Mouse (Mus musculus): ENCODE data around the gene Gstp2. TPM values are rescaled to one million over a fixed set of nuclear protein-coding genes. Genes with fewer than 3 reads are reported as not detected.

Gstp2 gene
- 1 to 10 TPM; 5.9 to 8.4 TPM for total RNA-seq (2023)

DNA sequence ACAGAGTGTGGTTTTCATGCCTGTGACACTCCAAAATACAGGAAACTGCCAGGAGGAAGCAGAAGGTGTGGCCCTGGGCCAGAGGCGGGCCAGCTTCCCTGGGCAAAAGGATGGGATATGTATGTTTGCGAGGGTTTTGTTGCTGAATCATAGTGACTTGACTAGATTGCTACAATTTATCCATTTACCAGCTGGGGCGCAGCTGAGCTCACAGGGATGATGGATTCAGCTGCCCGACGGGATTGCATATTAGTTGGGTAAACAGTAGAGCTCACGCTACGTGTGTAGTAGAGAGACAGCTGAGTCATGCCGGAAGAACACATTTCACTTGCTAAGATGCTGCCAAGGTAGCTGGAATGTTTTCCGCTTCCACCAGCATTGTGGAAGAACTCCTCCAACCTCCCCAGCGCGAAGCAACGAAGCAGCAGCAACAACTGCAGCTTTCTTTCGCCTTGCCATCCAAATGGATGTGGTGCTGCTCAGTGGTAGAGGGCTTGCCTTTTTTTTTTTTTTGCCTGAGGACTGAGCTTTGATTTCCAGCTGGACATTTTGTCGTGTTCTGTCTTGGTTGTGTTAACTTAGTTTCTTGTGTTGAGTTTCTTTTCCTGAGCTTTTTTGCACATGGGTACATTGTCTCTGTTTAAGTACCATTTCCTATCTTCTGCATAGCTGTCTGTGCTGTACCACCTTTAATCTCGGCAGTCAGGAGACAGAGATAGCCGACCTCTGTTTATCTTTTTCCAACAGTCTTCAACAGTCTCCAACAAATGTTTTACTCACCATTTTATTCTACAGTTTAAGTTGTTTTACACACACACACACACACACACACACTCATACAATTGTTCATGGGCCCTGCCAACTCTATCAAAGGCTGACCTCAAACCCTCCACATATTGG is at the start of gene Gstp2:
TSS of gene Gstp2 (minus strand) at position 58 of the 900 bp plus-strand sequence.

DNA sequence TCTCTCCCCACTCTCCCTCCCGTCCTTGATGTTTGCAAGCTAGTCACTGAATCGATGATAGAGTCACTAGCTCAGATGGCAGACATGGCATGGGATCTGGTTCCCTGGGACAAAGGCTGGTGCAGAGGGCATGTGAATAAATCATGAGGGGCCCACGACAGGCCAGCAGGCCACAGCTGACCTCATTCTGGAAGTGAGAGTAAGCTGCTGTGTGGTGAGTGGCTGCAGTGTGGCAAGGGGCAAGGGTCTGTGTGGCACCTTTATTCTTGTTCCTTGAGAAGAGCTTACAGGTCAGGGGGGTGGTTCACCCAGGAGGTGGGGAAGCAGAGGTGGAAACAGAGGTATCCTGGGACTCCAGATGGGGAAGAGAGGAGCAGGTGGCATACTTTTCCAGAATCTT is 35.6 kb upstream of the Gstp2 start, which contains the start of gene Cabp2:
TSS of gene Cabp2 (plus strand) at position 185 of the 400 bp plus-strand sequence.

DNA sequence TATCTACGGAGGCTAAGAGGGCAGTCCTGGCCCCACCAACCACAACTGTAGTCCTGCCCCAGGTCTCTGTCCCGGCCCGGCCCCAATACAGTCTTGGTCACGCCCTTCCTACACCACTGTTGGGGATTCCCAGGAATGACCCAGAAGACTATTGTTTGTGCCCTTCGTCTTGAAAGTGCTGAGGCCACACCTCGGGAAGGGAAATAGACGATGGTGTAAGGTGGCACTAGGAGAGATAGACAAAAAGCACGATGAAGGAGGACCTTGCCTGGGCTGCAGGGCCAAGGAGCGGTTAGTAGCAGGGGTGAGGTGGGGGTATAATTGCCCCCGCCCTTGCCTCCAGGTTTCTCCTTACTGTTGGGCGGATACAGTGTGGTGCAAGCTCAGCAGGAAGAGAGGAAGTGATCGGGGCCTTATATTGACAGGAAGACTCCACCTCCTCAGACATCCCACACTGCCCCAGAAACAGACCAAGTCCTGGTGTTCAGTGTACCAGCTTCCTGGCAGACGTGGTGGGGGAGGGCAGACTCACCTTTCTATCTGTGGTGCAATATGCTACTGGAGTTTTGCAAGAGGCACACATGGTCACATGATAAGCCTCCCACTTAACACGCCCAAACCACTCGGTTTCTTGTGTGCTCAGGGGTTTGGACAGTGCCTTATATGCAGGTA is 13.4 kb upstream of the Gstp2 start, which contains the start of gene Gstp3:
TSS of gene Gstp3 (minus strand) at position 501 of the 672 bp plus-strand sequence.

DNA sequence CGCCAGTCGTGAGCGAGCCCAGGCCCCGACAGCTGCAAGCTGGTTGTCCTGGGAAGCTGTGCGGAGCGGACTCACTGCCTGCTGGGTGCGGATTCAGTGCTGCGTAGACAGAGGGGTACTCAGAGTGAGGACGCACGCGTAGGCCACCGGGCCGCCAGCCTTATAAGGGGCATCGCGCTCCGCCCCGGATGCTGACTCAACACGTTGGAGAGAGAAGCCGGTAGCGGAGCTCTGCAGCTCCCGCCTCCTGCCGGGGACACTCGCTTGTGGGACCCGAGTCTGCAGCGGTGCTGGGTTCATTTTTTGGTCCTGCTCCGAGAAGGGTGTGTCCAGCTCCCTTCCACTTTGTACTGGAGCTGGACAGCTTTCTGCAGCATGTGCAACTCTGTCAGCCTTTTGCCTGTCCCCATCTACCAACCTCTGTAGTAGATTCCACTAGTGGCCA is 8.0 kb downstream of the Gstp2 start, which contains the start of gene Gstp1:
TSS of gene Gstp1 (minus strand) at position 198 of the 445 bp plus-strand sequence.

DNA sequence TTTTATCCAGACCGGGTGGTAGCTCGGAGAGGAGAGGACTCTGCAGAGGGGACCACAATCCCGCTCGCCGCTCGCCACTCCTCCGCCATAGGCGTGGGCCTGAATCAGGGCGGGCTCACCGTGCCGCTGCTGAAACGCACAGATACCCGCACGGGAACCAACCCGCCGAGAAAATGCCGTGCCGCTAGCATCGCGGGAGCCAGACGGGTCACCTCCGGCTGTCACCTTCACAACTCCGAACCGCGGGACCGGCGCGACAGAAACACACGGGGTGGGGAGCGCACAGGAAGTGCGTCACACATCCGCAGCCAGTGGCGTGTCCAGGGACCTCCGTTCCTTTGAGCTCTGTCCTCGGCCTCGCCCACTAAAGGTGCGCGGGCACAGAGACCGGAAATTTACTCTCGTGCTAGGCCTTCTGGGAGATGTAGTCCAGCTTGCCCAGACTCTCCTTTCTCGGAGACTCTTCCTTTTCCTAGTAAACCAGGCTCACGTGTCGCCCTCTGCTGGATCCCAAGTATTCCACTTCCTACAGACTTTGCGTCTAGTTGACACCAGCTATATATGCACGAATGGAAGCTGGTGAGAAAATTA is 33.3 kb downstream of the Gstp2 start, which contains the start of gene Ndufv1:
TSS of gene Ndufv1 (minus strand) at position 375 of the 591 bp plus-strand sequence.

DNA sequence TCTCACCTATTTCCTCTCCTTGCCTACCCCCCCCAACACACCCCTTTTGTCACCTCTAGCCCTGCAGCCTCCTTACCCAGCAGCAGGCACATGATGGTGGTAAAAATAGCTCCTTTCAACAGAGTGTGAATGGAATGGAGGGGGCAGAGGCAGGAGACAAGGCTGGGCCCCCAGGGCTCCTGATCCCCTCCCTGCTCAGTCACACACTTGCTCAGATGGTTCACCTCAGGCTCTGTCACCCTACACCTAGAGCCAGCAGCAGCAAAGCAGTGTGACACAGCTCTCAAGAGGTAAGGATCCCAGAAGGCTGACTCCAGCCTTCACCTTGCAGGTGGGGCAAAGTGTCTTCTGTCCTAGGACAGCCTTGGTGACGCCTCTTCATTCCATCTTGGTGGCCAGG is 42.7 kb downstream of the Gstp2 start, which contains the start of gene Doc2g:
TSS of gene Doc2g (plus strand) at position 202 of the 400 bp plus-strand sequence.

DNA sequence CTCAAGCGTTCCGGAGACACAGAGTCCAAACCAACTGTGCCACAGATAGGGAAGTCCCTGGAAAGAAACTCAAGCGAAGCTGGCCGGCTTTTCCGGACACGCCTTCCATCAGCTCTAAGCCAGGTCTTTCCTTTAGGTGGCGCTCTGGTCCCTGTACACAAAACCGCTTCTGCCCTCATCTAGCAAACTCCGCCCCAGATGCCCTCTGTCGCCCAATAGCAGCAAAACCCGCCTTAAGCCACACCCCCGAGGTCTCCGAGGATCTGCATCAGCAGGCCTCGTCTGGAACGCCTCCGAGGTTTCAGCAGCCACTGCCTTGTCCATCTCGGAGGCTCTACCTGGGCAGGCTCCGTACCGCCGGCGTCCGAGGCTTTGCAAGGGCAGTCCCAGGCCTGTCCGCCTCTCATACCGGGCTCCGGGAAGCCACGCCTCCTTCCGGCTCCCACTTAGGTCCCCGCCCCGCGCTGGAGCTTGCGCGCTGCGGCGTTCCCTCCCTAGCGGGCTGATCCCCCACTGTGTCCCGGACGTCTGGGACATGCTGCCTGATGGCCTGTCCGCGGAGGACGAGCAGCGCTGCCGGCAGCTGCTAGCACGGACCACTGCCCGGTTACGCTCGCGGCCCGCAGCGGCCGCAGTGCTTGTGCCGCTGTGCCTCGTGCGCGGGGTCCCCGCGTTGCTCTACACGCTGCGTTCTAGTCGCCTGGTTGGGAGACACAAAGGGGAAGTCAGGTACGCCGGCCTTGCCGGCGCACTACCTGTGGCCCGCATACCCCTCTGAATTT is 45.5 kb downstream of the Gstp2 start, which contains the start of the genes Nudt8 and Gm49405:
TSS of gene Nudt8 (plus strand) at position 462 of the 782 bp plus-strand sequence.
TSS of gene Gm49405 (plus strand) at position 508 of the 782 bp plus-strand sequence.

DNA sequence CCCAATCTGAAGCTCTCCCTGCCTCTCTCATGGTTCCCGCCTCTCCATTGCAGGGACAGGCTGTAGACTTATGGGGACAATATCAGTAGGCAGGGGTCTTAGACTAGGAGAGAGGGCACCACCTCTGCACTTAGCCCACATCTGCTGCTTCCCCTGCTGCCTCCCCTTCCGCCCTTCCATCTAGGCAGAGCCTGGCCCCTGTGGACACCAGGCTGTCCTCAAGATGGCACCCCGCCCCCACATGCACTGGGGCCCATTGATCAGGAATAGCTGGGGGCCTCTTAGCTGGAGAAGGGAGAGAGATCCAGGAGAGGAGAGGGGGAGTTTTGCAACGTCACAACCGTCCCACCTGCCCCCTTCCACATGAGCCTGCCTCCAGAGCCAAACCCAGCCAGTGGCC is 53.4 kb downstream of the Gstp2 start, which contains the start of gene Tbx10:
TSS of gene Tbx10 (plus strand) at position 337 of the 400 bp plus-strand sequence.

Other genes starting within 250 kb of the Gstp2 start
- gene Chka, start 194.2 kb downstream of the Gstp2 start, total RNA-seq (2023) = 10 to 100 TPM; 42.2 TPM
- 100 to 1,000 TPM; 223 to 229 TPM for gene Tcirg1, start 138.9 kb downstream of the Gstp2 start, total RNA-seq (2023)
- 10 to 100 TPM; 60.8 to 68.6 TPM for gene Ndufs8, start 133.2 kb downstream of the Gstp2 start, total RNA-seq (2023)
- 100 to 1,000 TPM; 142 to 144 TPM for gene Aldh3b1, start 116.2 kb downstream of the Gstp2 start, total RNA-seq (2023)
- 100 to 1,000 TPM; 277 to 278 TPM for gene Unc93b1, start 110.8 kb downstream of the Gstp2 start, total RNA-seq (2023)
- gene Aldh3b3, start 87.4 kb downstream of the Gstp2 start, total RNA-seq (2023) = 10 to 100 TPM; 12.3 to 12.6 TPM
- gene Aldh3b2, start 73.7 kb downstream of the Gstp2 start, total RNA-seq (2023) = 10 to 100 TPM; 12.7 to 16.4 TPM
- gene Acy3, start 59.5 kb downstream of the Gstp2 start, total RNA-seq (2023) = under 1 TPM in 1 of 2 experiments, not detected in 1; 0.42 TPM
- not detected for gene Tbx10, start 53.3 kb downstream of the Gstp2 start, total RNA-seq (2023)
- gene Nudt8, start 45.4 kb downstream of the Gstp2 start, total RNA-seq (2023) = 1 to 10 TPM; 5.2 to 5.9 TPM
- 1 to 10 TPM in 1 of 2 experiments, under 1 TPM in 1; 0.70 to 1.0 TPM for gene Gm49405, start 45.4 kb downstream of the Gstp2 start, total RNA-seq (2023)
- 1 to 10 TPM in 1 of 2 experiments, under 1 TPM in 1; 0.55 to 2.2 TPM for gene Doc2g, start 42.7 kb downstream of the Gstp2 start, total RNA-seq (2023)
- 10 to 100 TPM; 69.0 to 69.5 TPM for gene Ndufv1, start 33.2 kb downstream of the Gstp2 start, total RNA-seq (2023)
- 10 to 100 TPM; 71.2 to 96.6 TPM for gene Gstp1, start 8.0 kb downstream of the Gstp2 start, total RNA-seq (2023)
- gene Gstp3, start 13.5 kb upstream of the Gstp2 start, total RNA-seq (2023) = 1 to 10 TPM; 5.3 to 8.8 TPM
- not detected for gene Cabp2, start 35.6 kb upstream of the Gstp2 start, total RNA-seq (2023)
- gene Cdk2ap2, start 51.2 kb upstream of the Gstp2 start, total RNA-seq (2023) = 100 to 1,000 TPM; 208 to 221 TPM
- gene Pitpnm1, start 54.0 kb upstream of the Gstp2 start, total RNA-seq (2023) = 100 to 1,000 TPM; 161 to 176 TPM
- 100 to 1,000 TPM in 1 of 2 experiments, 10 to 100 TPM in 1; 96.8 to 101 TPM for gene Aip, start 79.8 kb upstream of the Gstp2 start, total RNA-seq (2023)
- gene Gpr152, start 93.8 kb upstream of the Gstp2 start, total RNA-seq (2023) = not detected
- under 1 TPM in 1 of 2 experiments, not detected in 1; 0.22 TPM for gene Cabp4, start 98.0 kb upstream of the Gstp2 start, total RNA-seq (2023)
- gene Coro1b, start 102.6 kb upstream of the Gstp2 start, total RNA-seq (2023) = 100 to 1,000 TPM; 186 to 201 TPM
- 10 to 100 TPM in 1 of 2 experiments, 1 to 10 TPM in 1; 8.0 to 11.7 TPM for gene Ptprcap, start 107.6 kb upstream of the Gstp2 start, total RNA-seq (2023)
- 10 to 100 TPM; 43.1 to 43.8 TPM for gene Rps6kb2, start 117.3 kb upstream of the Gstp2 start, total RNA-seq (2023)
- gene Carns1, start 129.5 kb upstream of the Gstp2 start, total RNA-seq (2023) = 10 to 100 TPM; 24.4 to 28.9 TPM
- gene Tbc1d10c, start 145.3 kb upstream of the Gstp2 start, total RNA-seq (2023) = 100 to 1,000 TPM; 110 to 127 TPM
- gene Ppp1ca, start 146.0 kb upstream of the Gstp2 start, total RNA-seq (2023) = 100 to 1,000 TPM; 420 to 454 TPM
- gene Rad9a, start 155.6 kb upstream of the Gstp2 start, total RNA-seq (2023) = 10 to 100 TPM; 30.2 to 36.5 TPM
- 1 to 10 TPM; 2.4 to 2.8 TPM for gene Clcf1, start 168.2 kb upstream of the Gstp2 start, total RNA-seq (2023)
- gene AC109138.7, start 168.3 kb upstream of the Gstp2 start, total RNA-seq (2023) = not detected
- gene Pold4, start 185.9 kb upstream of the Gstp2 start, total RNA-seq (2023) = 10 to 100 TPM; 55.9 to 59.1 TPM
- 10 to 100 TPM; 29.4 to 30.5 TPM for gene Ssh3, start 223.2 kb upstream of the Gstp2 start, total RNA-seq (2023)
- gene Ankrd13d, start 237.1 kb upstream of the Gstp2 start, total RNA-seq (2023) = 10 to 100 TPM; 30.7 to 42.6 TPM

All from neutrophil, adult 83 days (primary cell).